Mouse (Mus musculus) embryo, embryonic 10.5 days (tissue): ENCODE measurements around the gene Ctnnbl1.

Experiments
- DNase-seq: peaks from one replicate; pipeline ENCODE4 v3.0.0-alpha.2; 2015; ENCODE audit warnings: low spot score

The Ctnnbl1 gene

DNA sequence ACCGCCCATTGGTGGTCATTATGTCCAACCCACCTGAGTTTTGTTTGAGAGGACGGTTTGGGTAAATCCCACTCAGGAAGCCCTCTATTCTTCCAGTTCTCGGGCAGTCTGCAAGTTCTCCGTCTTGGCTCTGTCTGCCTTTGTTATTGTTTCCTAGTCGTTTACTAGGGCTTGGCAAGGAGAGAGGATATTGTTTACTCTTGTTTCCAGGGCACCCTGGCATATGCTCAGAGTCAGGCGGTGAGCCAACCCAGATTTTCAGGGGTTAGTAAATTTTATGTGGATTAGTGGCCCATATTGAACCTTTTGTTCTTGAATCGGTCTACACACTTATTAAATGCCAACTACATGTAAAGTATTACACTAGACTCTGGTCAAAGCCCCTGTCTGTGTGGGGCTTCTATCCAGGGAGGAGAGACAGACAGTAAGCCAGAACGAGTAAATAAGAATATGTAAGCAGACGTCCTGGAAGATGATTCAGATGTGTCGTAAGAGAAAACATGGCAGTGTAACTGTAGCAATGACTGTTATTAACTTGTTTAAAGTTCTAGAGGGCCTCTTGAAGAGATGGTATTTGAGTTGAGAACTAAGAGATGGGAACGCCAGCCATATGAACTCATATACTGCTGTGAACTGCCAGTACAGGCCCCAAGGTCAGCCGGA, 13.9 kb downstream of the Ctnnbl1 start:
- DNase-seq: no peak

DNA sequence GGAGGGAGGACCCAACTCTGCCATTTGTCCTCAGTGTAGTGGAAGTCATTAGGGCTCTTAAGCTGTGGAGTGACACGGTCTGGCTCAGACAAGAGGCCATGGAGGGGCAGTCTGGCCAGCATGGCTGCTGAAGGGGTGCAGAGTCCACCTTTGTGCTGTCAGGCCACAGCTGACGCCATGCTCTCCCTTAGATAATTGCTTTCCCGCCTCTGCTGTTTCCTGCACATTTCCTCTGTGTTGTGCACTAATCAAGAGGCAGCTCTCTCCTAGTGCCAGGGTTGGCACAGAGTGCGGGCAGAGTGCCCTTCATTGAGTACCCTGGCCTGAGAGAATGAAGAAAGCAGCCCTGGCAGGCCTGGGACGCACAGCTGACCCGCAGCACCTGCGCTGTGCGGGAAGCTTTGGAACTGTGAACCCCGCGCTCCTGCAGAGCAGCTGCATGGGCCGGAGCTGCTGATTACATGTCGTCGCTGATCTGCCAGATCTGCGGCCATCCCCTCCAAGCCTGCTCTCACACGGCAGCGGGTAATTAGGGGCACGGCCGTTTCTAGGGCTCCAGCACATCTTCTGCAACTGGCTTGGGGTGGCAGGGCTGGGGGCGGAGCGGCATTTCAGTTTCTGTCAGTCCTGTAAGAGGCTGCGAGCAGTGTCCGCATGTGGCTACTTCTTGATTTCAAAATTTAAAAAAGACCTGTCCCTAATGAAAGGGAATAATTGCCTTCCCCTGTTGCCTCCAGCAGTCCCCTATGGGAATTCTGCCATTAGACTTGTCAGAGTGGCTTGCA, 14.6 kb downstream of the Ctnnbl1 start:
- no peak for DNase-seq

DNA sequence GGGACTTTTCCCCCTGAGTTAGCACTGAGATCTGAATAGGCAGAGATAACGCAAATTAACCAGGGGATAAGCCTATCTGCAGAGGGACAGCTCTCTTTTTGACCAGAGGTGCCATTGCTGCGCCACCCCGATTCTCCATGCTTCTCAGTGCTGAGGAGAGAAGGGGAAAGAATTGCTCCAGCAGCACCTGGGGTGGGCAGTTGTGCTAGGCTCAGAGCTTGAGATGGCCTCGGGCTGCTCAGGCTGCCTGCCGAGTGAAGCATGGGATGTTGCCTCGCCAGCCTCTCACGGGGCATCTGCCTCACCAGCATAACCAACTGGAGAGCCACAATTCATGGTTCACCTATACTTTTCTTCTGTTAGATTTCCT, 15.2 kb downstream of the Ctnnbl1 start:
- no peak for DNase-seq

DNA sequence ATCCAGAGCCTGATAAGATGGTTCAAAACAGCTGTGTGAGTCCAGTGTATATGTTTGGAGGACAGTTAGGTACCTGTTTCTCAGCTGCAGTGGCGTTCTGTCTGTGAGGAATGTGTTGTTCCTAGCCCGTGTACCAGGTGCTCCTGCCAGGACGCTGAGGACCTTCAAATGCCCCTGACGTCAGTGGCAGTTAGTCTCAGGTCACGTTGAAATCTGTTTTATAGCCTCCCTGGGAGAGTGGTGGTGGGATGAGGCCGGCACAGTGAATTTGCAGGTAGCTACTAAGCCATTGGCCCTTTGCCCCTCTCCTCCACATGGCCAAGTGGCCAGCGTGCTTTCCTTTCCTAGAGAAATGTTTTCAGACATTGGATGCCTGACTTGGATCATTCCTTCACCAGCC, 18.6 kb downstream of the Ctnnbl1 start:
- DNase-seq: no peak

DNA sequence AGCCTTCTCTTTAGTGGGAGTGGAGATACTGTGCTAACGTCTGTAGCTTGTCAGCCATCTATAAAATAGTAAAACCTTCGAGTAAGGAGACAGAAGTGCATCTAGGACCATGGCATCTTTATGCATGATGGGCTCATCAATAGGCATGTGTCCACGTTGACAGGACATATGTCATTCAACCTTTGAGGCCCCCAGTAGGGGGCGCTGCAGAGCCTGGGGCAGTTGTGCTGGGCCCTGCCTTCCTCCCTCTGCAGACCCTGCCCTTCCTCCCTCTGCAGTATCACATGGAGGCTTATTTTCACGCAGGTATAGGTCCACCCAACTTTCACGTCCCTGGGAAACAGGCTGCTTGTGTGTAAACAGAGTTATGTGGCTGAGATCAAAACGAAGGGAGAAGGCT, 19.0 kb downstream of the Ctnnbl1 start:
- no peak for DNase-seq

DNA sequence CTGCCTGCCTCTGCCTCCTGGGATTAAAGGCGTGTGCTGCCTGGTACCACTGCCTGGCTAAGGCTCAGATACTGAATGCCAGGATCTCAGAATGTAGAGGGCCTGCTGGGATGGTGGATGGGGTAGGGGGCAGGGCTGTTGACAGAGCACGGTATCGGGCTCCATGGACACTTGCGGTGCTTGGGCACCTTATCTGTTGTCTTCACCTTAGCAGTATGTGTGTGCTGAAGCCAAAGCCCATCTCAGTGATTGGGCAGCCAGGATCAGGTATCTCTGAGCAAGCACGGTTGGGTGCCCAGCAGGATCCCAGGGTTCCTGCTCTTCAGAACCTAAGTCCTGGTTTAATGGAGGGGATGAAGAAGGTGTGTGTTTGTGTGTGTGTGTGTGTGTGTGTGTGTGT, 21.2 kb downstream of the Ctnnbl1 start:
- DNase-seq: no peak

DNA sequence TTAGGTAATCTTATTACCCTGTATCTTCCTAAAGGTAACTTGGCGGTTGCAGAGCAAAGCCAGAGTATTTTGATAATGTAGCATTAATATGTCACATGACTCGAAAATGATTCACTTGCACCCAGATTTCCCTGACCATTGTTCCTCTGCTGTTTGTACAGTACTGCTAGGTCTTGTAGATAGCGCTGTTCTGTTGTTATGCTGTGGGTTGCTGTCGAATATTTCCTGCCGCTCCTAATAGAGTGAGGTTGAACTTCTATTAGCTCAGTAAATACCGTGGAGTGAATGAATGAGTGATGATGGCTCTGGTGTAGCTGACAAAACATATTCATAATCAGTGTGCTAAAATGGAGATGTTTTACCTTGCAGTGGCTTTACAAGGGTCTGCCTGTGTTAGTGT, 22.5 kb downstream of the Ctnnbl1 start:
- no peak for DNase-seq

DNA sequence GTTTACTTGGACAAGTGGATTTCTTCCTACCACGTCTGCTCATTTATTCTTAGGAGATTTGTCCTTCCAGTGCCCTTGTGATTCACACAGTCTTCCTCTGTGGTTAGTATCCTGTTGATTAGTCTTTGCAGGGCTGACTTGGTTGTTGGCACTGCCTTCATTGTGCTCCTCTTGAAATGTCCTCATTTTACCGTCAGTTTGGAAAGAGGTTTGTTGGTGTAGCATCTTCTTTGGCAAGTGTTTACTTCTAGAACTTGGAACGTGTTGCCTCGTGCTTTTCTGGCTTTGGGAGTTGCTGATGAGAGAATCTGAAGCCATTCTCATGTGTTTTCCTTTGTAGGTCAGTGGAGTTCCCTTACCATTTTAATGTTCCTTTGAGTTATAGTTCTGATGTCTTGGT, 25.7 kb downstream of the Ctnnbl1 start:
- DNase-seq: no peak

DNA sequence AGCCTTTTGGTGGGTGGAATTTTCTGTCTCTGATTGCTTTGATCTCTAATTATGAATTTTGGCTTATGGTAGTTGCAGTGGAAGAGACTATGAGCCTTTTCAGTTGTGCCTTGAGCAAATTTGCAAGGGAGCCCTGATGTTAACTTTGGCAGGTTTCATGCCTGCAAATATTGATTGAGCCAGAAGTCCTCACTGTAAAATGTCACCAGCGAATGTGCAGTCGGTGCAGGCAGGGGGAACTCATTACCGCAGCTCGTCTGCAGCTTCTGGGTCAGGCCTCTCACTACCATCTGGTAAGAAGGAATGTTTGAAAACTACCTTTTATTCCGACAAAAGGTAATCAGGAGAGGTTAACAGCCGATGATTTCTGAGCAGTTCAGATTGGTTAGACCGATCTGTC, 29.4 kb downstream of the Ctnnbl1 start:
- no peak for DNase-seq

DNA sequence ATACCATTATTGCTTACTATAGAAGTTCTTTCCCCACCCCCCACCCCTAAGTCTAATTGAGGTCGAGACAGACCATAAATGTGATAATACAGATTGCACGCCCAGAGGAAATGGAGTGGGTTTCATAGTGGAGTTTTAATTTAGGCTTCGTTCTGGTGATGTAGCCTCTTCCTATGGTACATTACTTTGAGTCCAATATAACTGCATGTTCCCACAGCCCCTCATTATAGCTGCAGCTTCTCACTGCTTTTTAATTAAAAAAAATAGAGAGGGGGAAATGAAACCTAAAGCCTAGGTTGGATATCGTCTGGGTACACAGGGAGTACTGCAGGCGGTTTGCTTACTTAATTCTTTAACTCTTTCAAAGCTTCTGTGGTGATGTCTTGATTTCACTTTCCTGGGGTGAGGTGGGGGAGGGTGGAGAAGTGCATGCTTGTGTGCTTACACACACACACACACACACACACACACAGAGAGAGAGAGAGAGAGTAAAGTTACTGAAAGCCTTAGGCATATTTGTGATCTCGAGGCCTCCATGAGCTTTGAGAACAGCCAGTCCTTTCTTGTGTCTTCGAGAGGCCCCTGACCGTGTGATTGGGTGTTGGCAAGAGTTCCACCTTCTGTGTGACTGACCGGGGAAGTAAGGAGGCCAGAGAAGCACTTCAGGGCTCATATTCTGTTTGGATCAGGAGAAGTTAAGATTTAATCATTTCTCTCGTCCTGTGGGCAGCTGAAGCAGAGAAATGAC, 31.7 kb downstream of the Ctnnbl1 start:
- DNase-seq: peak; percentile 37

DNA sequence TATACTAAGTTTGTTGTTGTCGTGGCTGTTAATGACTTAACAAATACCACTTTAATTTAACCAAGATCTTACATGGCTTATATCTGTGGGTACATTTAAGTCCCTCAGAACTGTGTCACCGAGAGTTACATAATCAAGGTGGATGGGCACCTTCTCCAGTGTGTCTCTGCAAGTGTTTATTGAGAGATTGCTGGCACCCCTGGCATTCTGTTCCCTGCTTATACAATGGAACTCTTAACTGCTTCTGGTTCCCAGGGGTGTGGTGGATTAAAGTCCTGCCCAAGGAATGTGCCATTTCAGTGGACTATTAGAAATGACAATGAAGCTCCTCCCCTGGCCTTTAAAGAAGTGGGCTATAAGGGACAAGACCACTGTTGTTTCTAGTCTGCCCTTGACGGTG, 33.6 kb downstream of the Ctnnbl1 start:
- DNase-seq: no peak

DNA sequence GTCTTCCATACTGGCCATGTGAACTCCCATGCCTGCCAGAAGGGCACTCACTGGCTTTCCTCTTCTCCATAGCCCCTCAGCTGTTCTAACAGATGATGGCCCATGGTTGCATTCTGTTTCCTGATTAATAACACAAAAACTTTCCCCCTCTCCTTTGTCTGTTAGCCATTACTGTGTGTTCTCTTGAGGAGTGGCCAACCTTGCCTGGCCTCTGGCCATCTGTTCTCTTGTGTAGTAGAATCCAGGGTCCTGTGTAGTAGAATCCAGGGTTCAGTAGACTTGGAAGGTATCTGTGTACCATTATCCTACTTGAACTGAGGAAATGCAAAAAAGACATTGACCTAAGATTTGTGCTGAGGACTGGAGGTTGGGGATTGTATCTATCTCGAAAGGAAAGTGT, 36.5 kb downstream of the Ctnnbl1 start:
- DNase-seq: no peak

DNA sequence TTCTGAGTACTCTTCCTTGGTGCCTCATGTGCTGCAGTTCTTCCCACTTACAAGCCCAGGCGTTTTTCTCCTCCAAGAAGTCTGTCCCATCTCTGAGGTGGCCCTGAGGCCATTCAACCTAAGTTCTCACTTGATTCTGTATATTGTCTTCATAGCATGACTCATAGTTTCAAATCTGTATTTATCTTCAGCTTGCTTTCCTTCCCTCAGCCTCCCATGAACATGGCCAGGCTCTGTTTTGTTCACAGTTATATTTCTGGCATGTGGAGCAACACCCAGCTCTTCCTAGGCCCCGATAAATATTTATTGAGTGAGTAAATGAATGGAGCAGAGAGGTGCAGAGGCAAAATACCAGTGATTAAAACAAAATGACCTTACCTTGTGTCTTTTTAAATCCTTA, 38.8 kb downstream of the Ctnnbl1 start:
- no peak for DNase-seq

DNA sequence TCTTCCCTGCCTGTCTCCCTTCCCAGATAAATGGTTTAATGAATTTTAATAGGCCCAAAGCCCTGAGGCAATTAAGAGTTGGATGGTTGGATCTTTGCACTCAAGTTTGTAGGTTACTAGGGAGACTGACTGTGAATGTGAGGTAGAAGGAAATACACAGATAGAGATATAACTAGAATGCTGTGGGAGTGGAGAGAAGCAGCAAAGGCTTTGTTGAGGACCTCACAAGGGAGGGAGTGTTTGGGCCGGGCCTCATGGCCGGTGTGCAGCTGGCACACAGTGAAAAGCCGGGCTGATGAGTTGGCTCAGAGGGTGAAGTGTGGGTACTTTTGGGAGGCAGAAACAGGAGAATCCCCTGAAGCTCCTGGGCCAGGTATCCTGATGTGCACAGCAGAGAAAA, 43.8 kb downstream of the Ctnnbl1 start:
- DNase-seq: no peak

DNA sequence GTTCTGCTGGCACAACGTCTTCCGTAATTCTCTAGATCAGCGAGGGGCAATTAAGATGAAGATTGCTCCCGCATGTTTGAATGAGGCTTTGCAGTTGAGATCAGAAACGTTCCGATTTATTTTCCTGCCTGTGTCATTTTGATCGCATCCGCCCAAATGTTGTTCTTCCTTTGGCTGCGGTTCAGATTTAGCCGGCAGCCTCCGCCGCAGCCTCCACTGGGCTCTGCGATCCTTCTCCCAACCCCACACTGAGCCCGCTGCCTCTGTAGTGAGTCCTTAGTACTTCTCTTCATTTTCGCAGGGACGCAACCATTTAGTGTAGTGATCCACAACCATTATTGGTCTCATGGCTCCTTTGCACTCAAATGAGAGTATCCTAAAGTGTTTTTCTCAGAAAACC, 46.0 kb downstream of the Ctnnbl1 start:
- DNase-seq: no peak

DNA sequence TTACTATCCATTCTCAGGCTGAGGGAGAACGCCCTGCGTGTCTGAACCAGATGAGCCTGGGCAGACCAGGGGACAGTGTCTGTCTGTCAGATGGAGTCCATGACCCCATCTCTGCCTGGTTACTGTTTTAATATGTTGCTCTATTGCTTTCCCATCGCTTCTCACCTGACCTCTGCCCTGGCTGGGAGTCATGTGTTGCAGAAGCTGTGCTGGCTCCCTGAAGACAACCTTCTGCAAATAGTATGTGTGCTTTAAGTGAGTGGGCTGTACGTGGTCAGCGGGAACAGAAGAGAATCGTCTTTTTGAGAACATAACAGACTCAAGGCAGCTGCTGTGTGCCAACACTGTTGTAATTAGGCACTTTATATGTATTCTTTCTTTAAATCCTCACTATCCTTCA, 47.0 kb downstream of the Ctnnbl1 start:
- no peak for DNase-seq

DNA sequence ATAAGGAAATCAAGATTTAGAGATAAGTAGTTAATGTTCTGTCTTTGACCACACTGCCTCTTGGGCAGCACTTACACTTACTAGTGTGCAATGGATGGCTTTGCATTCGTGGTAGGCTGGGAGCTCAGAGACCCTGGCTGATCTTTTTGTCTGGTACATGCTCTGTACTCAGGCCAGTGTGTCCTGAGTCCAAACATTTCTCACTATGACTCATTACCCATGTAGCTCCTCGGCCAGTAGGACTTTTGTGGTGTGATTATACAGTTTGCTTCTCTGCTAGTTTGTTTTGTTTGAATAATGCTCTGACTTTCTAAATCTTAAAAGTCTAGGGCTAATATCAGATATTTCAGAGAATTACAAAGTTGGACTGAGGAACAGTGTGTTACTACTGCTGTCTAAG, 47.4 kb downstream of the Ctnnbl1 start:
- DNase-seq: no peak

DNA sequence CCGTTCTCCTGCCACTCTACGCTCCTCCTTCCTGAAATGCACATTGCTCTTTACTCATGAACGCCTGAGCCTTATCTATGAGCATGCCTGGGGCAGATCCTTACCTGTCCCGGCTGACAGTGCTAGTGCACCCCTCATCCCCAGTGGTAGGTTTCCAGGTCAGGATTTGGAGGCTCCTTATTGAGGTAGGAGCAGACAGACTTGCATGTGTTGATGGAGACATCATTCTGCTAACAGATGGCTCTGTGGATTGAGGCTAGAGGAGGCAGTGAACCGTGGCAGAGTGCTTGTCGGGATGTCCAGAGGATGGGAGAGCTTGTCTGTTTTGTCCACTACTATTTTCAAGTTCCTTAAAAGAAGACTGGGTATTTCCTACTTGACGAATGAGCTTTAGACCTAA, 52.0 kb downstream of the Ctnnbl1 start:
- DNase-seq: no peak

DNA sequence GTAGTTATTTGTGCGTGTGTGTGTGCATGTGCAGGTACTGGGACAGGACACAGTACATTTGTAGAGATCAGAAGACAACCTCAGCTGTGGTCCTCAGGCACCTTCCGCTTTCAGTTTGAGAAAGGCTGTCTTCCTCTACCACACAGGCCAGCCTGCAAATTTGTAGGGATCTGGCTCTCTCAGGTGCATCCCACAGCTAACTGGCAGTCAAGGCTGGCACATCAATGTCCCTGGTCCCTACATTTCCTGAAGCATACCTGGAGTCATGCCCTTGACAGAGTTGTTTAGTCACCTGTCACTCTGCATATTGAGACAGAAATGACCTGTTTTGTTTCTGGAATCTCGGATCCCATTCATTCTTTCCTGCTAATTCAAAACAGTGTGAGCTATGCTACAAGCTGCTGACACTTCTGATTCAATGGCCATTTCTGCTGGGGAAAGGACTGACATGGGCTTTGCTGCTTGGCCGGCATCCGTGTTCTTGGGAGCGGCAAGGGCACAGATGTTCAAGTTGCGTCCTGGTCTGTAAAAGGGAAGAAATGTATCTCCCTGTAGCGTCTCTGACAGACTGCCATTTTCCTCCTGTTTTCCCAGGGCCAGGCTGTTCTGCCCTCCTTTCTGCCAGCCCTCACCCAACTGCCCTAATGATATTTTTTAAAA, 53.8 kb downstream of the Ctnnbl1 start:
- DNase-seq: no peak

DNA sequence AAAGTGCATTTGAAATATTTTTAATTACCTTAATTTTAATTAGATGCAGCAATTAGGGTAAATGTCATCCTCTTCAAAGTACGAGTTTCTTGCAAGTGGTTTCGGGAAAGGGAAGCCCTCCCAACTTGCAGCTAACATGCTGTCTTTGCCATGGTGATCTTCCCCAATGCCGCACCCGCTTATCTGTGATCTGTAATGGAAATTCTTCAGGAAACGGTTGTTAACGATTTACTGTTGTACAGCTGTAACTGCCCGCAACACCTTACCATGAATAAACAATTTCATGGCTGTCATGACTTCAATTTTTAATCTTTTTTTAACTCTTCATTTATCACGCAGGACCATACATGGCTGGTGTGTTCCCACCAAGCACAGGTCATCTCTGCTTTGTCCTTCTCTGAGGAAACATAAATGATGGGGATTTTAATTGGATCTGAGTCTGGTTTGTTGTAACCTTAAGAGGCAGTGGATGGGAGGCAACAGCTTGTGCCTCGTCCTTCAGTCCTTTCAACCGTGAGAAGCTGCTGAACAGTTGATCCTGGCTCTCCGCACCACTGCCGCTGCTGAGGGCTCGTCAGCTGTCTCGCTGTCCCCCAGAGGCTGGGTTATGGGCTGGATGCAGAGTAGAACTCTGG, 54.4 kb downstream of the Ctnnbl1 start:
- DNase-seq: no peak

DNA sequence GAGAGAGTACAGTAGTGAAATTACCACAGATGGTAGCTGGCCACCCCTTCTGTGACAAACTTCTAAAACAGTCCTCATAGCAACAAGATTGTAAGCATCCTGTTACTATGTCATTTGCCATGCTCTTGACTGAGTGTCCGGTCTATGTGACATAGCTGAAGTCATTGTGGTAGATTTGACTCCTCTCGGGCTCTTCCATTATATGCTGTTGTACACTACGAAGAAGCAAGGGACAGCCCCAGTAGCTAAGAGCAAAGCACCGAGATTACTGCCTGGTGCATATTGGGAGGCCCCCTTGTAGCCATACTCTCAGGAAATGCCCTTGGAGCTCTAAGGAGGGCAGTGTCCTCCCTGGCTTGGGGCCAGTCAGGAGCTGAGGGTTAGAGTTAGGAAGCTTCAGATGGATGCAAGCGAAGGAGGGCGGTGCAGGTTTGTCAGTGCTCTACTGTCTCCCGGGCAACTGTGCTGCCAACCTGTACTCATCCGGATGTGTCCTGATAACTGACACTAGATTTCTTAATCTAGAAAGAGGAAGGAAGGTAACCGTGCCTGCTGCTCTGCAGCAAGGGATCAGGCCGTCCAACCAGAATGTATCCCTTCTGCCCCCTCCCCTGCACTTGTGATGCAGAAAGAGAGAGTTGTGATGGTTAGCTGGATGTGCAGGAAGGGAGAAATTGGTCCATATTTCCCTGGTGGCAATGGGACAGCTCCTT, 55.8 kb downstream of the Ctnnbl1 start:
- no peak for DNase-seq
